Mouse (Mus musculus) bone marrow, adult 2 months (tissue): Measurements from ENCODE around the gene Orc3. TPM values are rescaled to one million over a fixed set of nuclear protein-coding genes. Genes with fewer than 3 reads are reported as not detected.

ENCODE experiments used
- H3K27ac ChIP-seq: fragments of 200-500 bp; 2 replicates; pipeline ENCODE4 v1.5.1; 2012; ENCODE audit warnings: low read depth, mild to moderate bottlenecking, control low read depth, inconsistent platforms, low read length; ENCODE audit not compliant: control insufficient read depth, poor library complexity, insufficient read depth
- H3K4me1 ChIP-seq: fragments of 200-500 bp; 2 replicates; pipeline ENCODE4 v1.6.1; 2011; ENCODE audit warnings: low read length; ENCODE audit not compliant: control insufficient read depth, insufficient read depth
- H3K4me3 ChIP-seq: fragments of 200-500 bp; replicated peaks from 2 replicates; pipeline ENCODE3; 2011; ENCODE audit warnings: mild to moderate bottlenecking, low read depth, low read length, control low read depth; ENCODE audit not compliant: control insufficient read depth
- CTCF ChIP-seq: fragments of 200-500 bp; IDR thresholded peaks from 2 replicates; pipeline ENCODE4 v1.5.1; 2011; ENCODE audit warnings: low read length, control low read depth; ENCODE audit not compliant: control insufficient read depth, insufficient read depth
- POLR2A ChIP-seq: fragments of 200-500 bp; IDR thresholded peaks from 2 replicates; pipeline ENCODE4 v1.6.1; 2011; ENCODE audit warnings: low read depth, mild to moderate bottlenecking, control low read depth, low read length, borderline replicate concordance; ENCODE audit not compliant: control insufficient read depth
- WGBS: fragments of 180-500 bp; shearing (Covaris S2); methylation state at CpG from one replicate; pipeline ENCODE4 v1.1.7; 2018; 5-methylcytosine and 5-hydroxymethylcytosine counted together
- polyA plus RNA-seq: library from polyadenylated mRNA; stranded (reverse); fragments of >200 nt; gene quantifications from 2 replicates; pipeline ENCODE4 v1.2.4, GENCODE M21; 2011; ENCODE audit warnings: low replicate concordance; ENCODE audit not compliant: missing spikeins, insufficient read depth, insufficient read length

Gene Orc3
- polyA plus RNA-seq, 1 experiment = 29.1 TPM

GRCm38 (mm10) chr4:34579215-34579614 lies 35.5 kb downstream of the Orc3 start:
- TF ChIP-seq CTCF = no peak
- TF ChIP-seq POLR2A = no peak
- Histone ChIP-seq H3K4me1 (peaks cover 1% of the 10 kb centered on the region; the same call in 1 of the 2 replicates), H3K4me3 (no peak overlapping the region), H3K27ac (no peak overlapping the region)
- 88% methylated on average over 1 of the region's 1 CpGs for WGBS

DNA sequence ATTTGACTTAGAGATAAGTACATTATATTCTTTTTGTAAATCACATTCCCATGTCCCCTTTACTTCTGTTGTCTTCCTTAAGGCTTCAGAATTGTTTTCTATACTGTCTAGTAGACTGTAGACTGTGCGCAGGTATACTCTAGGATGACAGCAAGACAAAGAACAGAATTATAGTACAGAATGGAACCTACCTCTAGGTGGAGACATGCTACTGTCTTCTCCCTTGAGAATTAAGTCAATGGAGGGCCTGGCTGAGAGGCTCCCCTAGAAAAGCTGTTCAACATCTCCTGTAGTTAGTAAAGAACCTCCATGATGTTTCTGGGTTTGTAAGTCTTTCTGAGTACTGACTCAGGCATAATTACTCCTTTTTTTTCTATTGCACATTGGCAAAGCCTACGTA lies 37.7 kb downstream of the Orc3 start:
- TF ChIP-seq CTCF (no peak), POLR2A (no peak)
- Histone ChIP-seq H3K4me3 (no peak overlapping the region), H3K27ac (no peak overlapping the region), H3K4me1 (no peaks in the 10 kb centered on the region; the same call in 1 of the 2 replicates)
- 90% methylated on average over 2 of the region's 2 CpGs for WGBS

DNA sequence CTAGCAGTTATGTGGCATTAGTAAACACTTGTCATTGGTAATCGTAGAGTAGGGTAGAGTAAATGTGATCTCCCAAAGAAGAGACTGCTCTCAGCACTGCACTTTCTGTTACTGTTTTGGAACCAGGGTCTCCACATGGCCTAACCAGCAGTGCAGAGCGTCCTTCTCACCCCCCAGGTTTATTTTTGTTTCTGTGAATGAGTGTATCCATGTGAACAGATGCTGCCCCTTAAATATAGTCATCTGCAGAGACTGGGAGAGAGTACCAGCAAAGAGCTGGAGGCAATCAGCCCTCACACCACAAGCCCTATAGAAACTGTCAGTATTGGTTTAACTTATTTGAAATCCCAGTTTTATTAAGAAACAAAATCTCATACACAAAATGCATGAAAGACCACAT lies 41.9 kb downstream of the Orc3 start:
- H3K4me3 ChIP-seq = no peak overlapping the region
- H3K27ac ChIP-seq = no peak overlapping the region
- WGBS = 92% methylated on average over 2 of the region's 2 CpGs
- TF ChIP-seq CTCF (no peak), POLR2A (no peak)
- no peaks in the 10 kb centered on the region for H3K4me1 ChIP-seq

DNA sequence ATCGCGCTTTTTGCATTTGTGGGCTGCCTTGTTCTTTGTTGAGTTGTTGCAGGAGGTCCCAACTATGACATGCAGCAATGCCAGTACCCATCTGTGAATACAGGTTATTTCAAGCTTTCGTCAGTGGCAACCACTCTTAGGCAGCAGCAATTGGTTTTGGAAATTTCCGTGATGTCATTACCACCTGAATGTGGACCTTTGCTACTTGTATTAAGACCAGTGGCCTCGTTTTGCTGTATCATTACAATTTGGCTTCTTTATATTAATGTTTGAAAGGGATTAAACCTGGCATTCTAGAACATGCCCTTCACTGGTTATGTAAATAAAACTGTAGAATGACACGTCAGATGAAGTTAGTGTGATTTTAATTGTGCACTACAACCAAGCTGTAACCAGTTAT lies 48.5 kb downstream of the Orc3 start:
- WGBS = 89% methylated on average over 6 of the region's 6 CpGs
- Histone ChIP-seq H3K4me1 (no peaks in the 10 kb centered on the region), H3K4me3 (no peak overlapping the region), H3K27ac (no peak overlapping the region)
- TF ChIP-seq POLR2A (no peak), CTCF (no peak)

- Histone ChIP-seq H3K4me3 (no peak overlapping the region), H3K4me1 (no peaks in the 10 kb centered on the region), H3K27ac (no peak overlapping the region)
- TF ChIP-seq CTCF (peak; percentile 67), POLR2A (no peak)
- WGBS = 71% methylated on average over 4 of the region's 4 CpGs
Observed at GRCm38 (mm10) chr4:34560971-34561370, 53.8 kb downstream of the Orc3 start.

GRCm38 (mm10) chr4:34556183-34556582 lies 58.6 kb downstream of the Orc3 start:
- Histone ChIP-seq H3K4me3 (no peak overlapping the region), H3K4me1 (no peaks in the 10 kb centered on the region; the same call in 1 of the 2 replicates), H3K27ac (no peak overlapping the region)
- no peak for TF ChIP-seq POLR2A
- TF ChIP-seq CTCF = no peak

DNA sequence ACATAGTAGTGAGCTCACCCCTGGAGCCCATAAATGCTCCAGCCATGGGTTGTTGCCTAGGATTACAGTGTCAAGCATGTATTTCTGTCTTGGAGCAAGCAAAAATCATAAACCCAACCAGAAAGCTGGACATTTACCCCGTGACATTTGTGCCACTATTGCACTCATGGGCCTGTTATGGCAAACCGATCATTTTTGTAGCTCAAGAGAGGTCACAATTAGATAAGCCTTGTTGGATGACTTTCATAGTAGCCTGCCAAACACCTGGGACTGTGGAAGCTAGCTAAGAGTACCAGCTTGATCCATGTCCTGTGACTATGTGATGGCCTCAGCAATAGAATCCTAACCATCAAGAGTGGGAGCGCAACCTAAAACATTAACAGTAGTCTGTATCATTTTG lies 59.1 kb downstream of the Orc3 start:
- TF ChIP-seq CTCF (no peak), POLR2A (no peak)
- 84% methylated on average over 3 of the region's 3 CpGs for WGBS
- Histone ChIP-seq H3K27ac (no peak overlapping the region), H3K4me1 (no peaks in the 10 kb centered on the region; the same call in 1 of the 2 replicates), H3K4me3 (no peak overlapping the region)

GRCm38 (mm10) chr4:34554596-34554995 lies 60.1 kb downstream of the Orc3 start:
- Histone ChIP-seq H3K27ac (no peak overlapping the region), H3K4me1 (no peaks in the 10 kb centered on the region; the same call in 1 of the 2 replicates), H3K4me3 (no peak overlapping the region)
- 66% methylated on average over 1 of the region's 1 CpGs for WGBS
- no peak for TF ChIP-seq CTCF
- no peak for TF ChIP-seq POLR2A

GRCm38 (mm10) chr4:34551966-34552365 lies 62.8 kb downstream of the Orc3 start:
- WGBS = 7% methylated on average over 3 of the region's 3 CpGs
- H3K4me1 ChIP-seq = no peaks in the 10 kb centered on the region; the same call in 1 of the 2 replicates
- no peak overlapping the region for H3K27ac ChIP-seq
- peak overlapping the region; percentile 98 for H3K4me3 ChIP-seq
- no peak for TF ChIP-seq CTCF
- no peak for TF ChIP-seq POLR2A
